Mouse (Mus musculus) embryonic fibroblast, embryonic 13.5 days (primary cell): Measurements from ENCODE around the gene Dnaaf5.

Experiments used
- CTCF ChIP-seq: IDR thresholded peaks from 2 replicates; pipeline ENCODE4 v1.5.1; 2011; ENCODE audit warnings: mild to moderate bottlenecking, control low read depth, low read length, moderate library complexity, borderline replicate concordance; ENCODE audit not compliant: insufficient read depth
- POLR2A ChIP-seq: IDR thresholded peaks from 2 replicates; pipeline ENCODE4 v1.6.1; 2011; ENCODE audit warnings: low read depth, mild to moderate bottlenecking, control low read depth, low read length, moderate library complexity

GRCm38 (mm10) chr5:139198779-139199178 is 48.8 kb downstream of the Dnaaf5 start:
- TF ChIP-seq POLR2A (no peak), CTCF (no peak)
